Mouse (Mus musculus): ENCODE measurements around the gene Gm49405.
"Not testable (repeated sequence)": the region's sequence is repeated elsewhere in the genome, so short reads cannot be mapped to it uniquely, and the experiment has no call there.

Gene Gm49405

GRCm38 (mm10) chr19:4000119-4000900 is at the start of gene Gm49405, which contains the start of gene Nudt8:
Gm49405 (plus strand) TSS chr19:4000626.
Nudt8 (plus strand) TSS chr19:4000580.
- peak; percentile 93 to 95 for DNase-seq (ENCODE audit: low spot score in 2 of 2)

DNA sequence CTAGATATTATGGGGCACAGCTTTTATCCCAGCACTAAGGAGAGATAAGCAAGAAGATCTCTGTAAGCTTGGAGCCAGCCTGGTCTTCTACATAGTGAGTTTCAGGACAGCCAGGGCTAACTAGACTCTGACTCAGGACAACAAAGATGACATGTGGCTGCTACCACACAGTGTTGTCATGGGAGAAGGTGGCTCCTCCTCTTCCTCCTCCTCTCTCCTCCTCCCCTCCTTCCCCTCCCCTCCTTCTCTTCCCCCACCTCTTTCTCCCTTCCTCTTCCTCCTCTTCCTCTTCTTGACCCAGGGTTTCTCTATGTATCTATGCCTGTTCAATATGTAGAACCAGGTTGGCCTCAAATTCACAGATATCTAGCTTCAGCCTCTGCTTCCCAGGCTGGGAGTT is 49.0 kb upstream of the Gm49405 start:
- no peak for DNase-seq (ENCODE audit: low spot score in 2 of 2)

DNA sequence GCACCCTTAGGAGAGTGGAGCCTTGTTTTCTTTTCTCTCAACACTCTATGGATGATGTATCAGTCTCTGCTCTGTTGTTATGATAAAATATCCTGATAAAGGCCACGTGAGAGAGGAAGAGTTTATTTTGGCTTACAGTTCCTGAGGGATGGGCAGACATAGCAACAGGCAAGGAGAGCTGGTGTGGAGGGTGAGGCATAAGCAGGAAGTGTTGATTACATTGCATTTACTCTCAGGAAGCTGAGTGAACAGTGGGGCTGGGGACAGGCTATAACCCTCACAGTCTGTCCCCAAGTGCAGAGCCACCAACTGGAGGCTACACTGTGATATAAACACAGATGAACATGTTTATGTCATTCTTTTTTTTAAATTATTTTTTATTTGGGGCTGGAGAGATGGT is 48.3 kb upstream of the Gm49405 start:
- DNase-seq (ENCODE audit: low spot score in 2 of 2) = no peak

DNA sequence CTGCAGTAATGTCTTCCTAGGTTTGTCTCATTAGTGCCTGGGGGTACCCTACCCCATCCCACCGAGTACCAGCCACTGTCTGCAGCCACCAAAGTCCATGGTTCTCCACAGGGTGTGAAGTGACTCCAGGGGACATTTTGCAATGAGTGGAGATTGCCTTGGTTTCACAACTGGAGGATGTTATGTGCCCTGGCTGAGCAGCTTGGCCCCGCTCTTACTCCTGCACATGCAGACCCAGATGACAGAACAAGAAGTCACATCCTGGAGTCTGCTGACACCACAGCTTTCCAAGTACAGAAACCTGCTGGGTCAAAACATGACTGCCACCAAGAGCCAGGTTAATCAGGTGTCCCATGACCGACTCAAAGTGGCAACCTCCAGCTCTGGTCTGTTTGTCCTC is 45.4 kb upstream of the Gm49405 start:
- no peak for DNase-seq (ENCODE audit: low spot score in 2 of 2)

DNA sequence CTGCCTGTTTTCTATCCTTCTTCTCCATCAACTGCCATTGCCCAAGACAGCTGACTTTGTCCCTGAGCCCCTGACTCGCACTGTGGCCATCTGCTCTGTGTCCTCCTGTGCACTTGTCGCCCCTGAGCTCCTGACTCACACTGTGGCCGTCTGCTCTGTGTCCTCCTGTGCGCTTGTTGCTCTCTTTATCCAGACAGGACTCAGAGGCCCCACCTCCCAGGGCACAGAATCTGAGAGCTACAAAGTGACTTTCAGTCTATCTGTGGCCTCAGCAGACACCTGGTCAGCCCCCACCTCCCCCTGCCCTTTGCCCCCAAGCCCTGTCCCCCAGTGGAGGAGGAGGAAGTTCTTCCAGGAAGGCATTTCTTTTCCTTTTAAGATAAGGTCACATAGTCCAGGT is 44.6 kb upstream of the Gm49405 start:
- no peak for DNase-seq (ENCODE audit: low spot score in 2 of 2)

GRCm38 (mm10) chr19:3957296-3958036 is 43.0 kb upstream of the Gm49405 start:
- DNase-seq (ENCODE audit: low spot score in 2 of 2) = not testable (repeated sequence)

- no peak for DNase-seq (ENCODE audit: low spot score in 2 of 2)
Measured at GRCm38 (mm10) chr19:3958470-3958869, 42.0 kb upstream of the Gm49405 start, which contains the start of gene Aldh3b3. Aldh3b3 (plus strand) TSS chr19:3958645.

DNA sequence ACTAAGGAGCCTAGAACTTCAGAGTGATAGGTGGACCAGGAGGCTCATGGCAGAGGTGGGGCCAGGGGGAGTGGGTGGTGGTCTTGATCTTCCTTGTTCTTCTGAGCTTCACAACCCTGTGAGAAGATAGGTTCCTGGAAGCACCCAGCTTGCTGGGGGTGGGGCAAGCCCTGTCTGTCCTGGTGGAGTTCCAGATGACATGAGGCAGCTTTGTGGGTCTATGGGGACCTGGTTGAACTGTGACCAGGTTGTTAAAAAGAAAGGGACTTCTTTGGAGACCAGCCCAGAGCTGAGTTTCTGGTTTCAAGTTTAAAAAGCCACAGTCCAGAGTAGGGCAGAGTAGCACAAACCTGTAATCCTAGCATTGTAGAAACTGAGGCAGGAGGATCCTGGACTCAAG is 41.4 kb upstream of the Gm49405 start:
- no peak for DNase-seq (ENCODE audit: low spot score in 2 of 2)

GRCm38 (mm10) chr19:3960211-3960610 is 40.2 kb upstream of the Gm49405 start:
- no peak for DNase-seq (ENCODE audit: low spot score in 2 of 2)

DNA sequence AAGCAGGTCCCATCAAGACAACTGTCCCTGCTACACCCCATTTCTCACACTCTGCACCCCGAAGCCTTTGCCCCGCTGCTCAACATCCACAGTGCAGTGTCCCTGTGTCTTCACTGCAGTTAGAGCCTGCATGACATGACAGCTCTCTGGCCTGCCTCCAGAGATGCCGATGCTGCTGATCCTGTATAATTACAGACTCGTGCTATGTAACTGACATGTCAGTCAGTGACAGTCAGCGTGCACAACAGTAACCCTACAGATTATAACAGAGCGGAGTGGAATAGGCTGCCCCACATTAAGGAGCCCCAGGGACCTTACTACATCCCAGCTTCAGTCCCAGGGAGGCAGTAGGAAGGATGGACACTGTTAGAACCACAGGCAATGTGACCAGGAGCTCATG is 38.6 kb upstream of the Gm49405 start:
- not testable (repeated sequence) for DNase-seq (ENCODE audit: low spot score in 2 of 2)

- DNase-seq (ENCODE audit: low spot score in 2 of 2) = no peak
Measured at GRCm38 (mm10) chr19:3962469-3962868, 38.0 kb upstream of the Gm49405 start.

- DNase-seq (ENCODE audit: low spot score in 2 of 2) = no peak
Measured at GRCm38 (mm10) chr19:3964030-3964429, 36.4 kb upstream of the Gm49405 start.

DNA sequence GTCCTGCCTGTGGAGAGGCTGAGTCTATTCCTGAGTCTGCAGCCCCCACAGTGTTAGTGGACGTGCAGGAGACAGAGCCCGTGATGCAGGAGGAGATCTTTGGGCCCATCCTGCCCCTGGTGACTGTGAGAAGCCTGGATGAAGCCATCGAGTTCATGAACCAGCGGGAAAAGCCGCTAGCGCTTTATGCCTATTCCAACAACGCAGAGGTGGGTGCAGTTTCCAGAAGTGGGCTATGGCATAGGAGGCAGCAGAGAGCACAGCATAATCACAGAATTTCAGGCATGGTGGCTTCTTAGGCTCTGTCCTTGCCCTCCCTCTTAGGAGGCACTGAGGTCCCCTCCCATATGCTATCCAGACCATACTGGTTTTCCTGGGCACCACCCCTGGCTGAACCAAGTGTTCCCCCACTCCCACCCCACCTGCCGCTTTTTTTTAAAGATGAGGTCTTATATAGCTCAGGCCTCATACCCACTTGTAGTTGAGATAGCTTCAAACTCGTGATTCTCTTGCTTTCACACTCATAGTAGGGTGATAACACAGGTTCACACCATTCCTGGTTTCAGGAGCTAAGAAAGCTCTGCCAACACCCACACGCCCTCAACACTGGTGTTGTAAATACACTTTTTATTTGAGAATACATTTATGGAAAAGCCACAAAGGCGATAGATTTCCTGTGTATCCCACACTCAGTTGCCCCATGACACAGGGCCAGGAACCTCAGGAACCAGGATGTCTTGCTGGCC is 33.9 kb upstream of the Gm49405 start:
- no peak for DNase-seq (ENCODE audit: low spot score in 2 of 2)

GRCm38 (mm10) chr19:3967258-3967657 is 33.2 kb upstream of the Gm49405 start:
- DNase-seq (ENCODE audit: low spot score in 2 of 2) = no peak

DNA sequence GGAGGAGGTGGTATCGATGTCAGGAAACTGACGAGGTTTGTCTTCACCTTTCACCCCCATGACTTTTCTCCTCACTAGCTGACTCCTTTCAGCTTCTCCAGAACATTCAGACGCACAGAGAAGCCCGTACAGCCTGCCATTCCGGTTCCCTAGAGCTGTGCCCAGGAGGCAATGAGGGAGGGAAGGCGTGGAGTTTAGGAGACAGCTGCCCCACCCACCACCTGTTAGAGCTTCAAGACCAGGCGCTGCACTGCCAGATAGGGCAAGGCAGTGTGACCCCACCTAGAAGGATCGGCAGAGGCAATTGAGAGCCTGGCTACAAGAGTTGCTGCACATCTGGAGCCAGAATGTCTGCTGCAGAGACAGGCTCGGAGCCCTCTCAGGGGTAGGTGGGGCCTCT is 28.2 kb upstream of the Gm49405 start, which contains the start of gene Aldh3b2:
Gene Aldh3b2 (plus strand): TSS at position 100 of the 400 bp plus-strand sequence.
- DNase-seq (ENCODE audit: low spot score in 2 of 2) = no peak

GRCm38 (mm10) chr19:3974608-3975007 is 25.8 kb upstream of the Gm49405 start:
- DNase-seq (ENCODE audit: low spot score in 2 of 2) = not testable (repeated sequence)

DNA sequence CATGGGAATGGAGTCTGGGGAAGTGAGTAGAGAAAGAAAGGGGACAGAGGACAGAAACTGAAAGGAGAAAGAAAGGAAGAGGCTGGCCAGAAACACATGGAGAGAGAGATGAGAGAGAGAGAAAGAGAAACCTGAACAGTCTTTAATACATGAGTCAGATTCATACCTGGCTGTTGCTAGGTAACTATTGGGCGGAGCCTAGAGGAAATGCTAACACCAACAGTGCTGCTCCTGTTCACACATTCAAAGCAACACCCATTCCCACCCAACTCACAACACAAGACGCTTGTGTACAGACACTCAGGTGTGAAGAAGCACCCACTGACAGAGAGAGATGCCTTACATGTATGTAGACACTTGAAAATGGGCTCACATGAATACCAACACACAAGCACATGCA is 24.6 kb upstream of the Gm49405 start:
- no peak for DNase-seq (ENCODE audit: low spot score in 2 of 2)

DNA sequence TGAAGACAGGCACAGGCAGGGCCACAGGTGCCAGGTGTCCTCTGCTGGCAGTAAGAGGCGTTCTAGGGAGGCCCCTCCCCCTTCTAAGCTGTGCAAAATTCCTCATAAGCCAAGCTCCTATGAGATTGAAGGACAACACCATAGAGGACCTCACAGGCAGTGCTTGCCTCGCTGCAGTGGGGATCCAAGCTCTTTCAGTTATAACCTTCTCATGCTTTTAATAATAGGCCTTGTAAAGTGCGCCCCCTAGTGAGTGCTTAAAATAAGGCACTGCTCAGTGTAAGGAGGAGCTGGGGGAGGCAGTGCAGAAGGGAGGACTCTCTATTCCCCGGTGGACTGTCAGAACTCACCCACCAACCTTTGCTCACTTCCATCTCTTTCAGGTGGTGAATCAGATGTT is 20.1 kb upstream of the Gm49405 start:
- peak in 1 of 2 experiments; percentile 74 for DNase-seq (ENCODE audit: low spot score in 2 of 2)

GRCm38 (mm10) chr19:3980917-3981316 is 19.5 kb upstream of the Gm49405 start:
- DNase-seq (ENCODE audit: low spot score in 2 of 2) = no peak

DNA sequence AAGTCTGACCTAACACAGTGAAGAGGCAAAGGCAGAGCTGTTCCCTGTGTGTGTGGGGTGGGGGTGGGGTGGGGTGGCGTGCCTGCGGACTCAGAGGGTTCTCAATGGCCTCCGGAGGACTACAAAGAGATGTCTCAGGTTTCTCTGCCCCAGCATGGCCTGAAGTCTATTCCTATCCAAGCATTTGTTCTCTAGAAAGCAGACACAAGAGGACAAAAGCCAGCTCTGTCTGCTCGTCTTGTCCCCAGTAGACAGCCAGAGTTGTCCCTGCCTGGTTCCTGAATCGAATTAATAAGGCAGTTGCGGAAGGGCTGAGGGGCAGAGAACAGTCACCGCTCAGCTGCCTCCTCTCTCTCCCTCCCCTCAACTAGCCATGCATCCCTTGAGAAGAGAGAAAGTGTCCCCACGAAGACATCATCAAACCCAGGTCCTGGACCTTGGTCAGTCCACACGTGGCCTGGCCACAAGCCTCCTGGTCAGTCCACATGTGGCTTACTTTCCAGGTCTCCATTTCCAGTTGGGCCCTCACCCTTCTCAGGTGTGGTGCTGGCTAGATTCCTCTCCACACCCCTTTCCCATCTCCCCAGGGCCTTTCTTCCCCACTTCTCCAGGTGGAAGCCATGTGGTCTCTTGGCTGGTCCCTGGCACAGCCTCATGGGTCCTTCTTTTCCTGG is 16.8 kb upstream of the Gm49405 start:
- no peak for DNase-seq (ENCODE audit: low spot score in 2 of 2)

GRCm38 (mm10) chr19:3985261-3985681 is 15.2 kb upstream of the Gm49405 start:
- no peak for DNase-seq (ENCODE audit: low spot score in 2 of 2)

GRCm38 (mm10) chr19:3986334-3986733 is 14.1 kb upstream of the Gm49405 start, which contains the start of gene Acy3:
Acy3 (plus strand) TSS chr19:3986570.
- peak in 1 of 2 experiments; percentile 34 for DNase-seq (ENCODE audit: low spot score in 2 of 2)

Measured in frontal cortex, postnatal 14 days (tissue).